Mouse (Mus musculus): ENCODE results near the gene Ugt1a6a.

DNA sequence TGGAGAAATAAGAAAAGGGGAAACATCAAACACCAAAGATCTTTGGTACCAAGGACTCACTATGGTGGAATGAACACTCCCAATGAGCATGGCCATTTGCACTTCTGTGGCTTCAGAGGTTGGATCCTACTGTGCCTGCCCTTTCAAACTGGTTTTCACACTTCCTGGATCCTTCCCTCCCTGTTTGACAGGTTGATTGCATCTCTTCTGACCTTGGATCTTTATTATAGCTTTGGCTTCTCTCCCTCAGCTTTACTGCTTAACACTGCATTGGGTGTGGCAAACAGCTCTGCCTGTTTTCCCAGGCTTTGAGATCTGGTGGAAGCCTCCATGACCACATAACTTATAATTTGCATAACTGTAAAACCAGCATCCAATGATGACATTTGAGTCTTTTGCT lies 85.7 kb downstream of the Ugt1a6a start:
- TF ChIP-seq CTCF (IDR thresholded peaks at IDR 0.05; ENCODE audit: low read depth, low read length), result no peak
- TF ChIP-seq POLR2A (IDR thresholded peaks at IDR 0.05; ENCODE audit: extremely low read depth, insufficient read depth, low read length), result no peak
